In the genomic region with DNA sequence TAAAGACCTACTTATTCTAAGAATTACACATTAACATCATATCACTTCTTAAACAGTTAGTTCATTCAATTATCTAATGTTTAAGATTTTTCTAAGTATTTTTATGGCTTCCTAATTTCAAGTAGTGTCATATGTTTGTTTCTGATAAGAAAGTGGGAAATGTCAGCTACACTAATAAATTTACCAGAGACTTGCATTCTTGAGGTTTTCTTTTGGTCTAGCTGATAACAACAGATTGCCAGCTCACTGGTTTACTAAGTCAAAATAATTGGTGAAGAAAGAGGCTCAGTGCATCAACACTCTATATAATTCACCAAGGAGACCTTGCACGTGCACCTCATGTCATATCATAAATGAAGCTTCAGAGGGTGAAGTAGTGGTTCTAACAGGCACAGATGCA, we compare ENCODE assay signal across 26 mouse cellular contexts. TPM values are rescaled to one million over a fixed set of nuclear protein-coding genes. Genes with fewer than 3 reads are reported as not detected.
"Had no signal": no experiment of that assay in that cellular context is flagged by ENCODE, and none has a peak within 500 bp of the region (broad histone marks: within the 10 kb centered on the region; RNA-seq: fewer than 3 reads in every experiment).

No protein-coding gene starts in this region.

- DNase-seq: kidney, adult 9 months; kidney, postnatal 14 days; kidney, postnatal 4 days; left cerebral cortex, postnatal 4 days; lung, adult 2 months; lung, postnatal 14 days; lung, postnatal 4 days; retina, postnatal 1 day; right cerebral cortex, postnatal 25 days; spleen, adult 18-20 months; thymus, postnatal 25 days had no signal

- H3K27me3 ChIP-seq: limb, embryonic 12.5 days; limb, embryonic 15.5 days; liver, embryonic 15.5 days; midbrain, embryonic 13.5 days; neural tube, embryonic 13.5 days; stomach, embryonic 15.5 days had no signal

- H3K9me3 ChIP-seq: limb, embryonic 15.5 days; liver, embryonic 15.5 days; stomach, embryonic 15.5 days had no signal

- H3K4me1 ChIP-seq: limb, embryonic 12.5 days; limb, embryonic 15.5 days; liver, embryonic 12.5 days; liver, embryonic 15.5 days; midbrain, embryonic 10.5 days; midbrain, embryonic 13.5 days; neural tube, embryonic 13.5 days; stomach, embryonic 15.5 days had no signal

- H3K36me3 ChIP-seq: stomach, embryonic 15.5 days had no signal

- H3K4me3 ChIP-seq: limb, embryonic 12.5 days; limb, embryonic 15.5 days; liver, embryonic 12.5 days; liver, embryonic 15.5 days; midbrain, embryonic 10.5 days; midbrain, embryonic 13.5 days; myocyte; neural tube, embryonic 13.5 days; stomach, embryonic 15.5 days had no signal

- ATAC-seq: liver, embryonic 12.5 days; midbrain, embryonic 13.5 days; midbrain, embryonic 16.5 days had no signal

RNA-seq across cellular contexts. Expression of gene Gfi1, which starts 42.4 kb away (rescaled TPM):
- total RNA-seq: layer of hippocampus, adult 18-20 months; layer of hippocampus, postnatal 14 days; left cerebral cortex, adult 8-10 months; left cerebral cortex, postnatal 14 days had no signal
- polyA plus RNA-seq: kidney, embryonic 16.5 days; limb, embryonic 12.5 days; midbrain, embryonic 10.5 days; midbrain, embryonic 13.5 days; midbrain, embryonic 16.5 days had no signal
